17 mouse cellular contexts compared by ENCODE assay signal in genomic region chr2:113462811-113463210, GRCm38 (mm10).
"Had no signal": no experiment of that assay in that cellular context is flagged by ENCODE, and none has a peak within 500 bp of the region (broad histone marks: within the 10 kb centered on the region; RNA-seq: fewer than 3 reads in every experiment).

No protein-coding gene starts in this region.

- DNase-seq: left cerebral cortex, postnatal 4 days; liver; liver, embryonic 13.5 days; liver, postnatal 0 days; lung, adult 18-20 months; lung, adult 2 months; lung, embryonic 14.5 days; lung, postnatal 10 days; lung, postnatal 14 days; lung, postnatal 36 days; lung, postnatal 4 days; midbrain, embryonic 14.5 days had no signal

- ATAC-seq: liver, embryonic 12.5 days; liver, postnatal 0 days; lung, postnatal 0 days; midbrain, embryonic 13.5 days; midbrain, embryonic 15.5 days; midbrain, embryonic 16.5 days had no signal
